Mouse (Mus musculus) c-Kit-positive CD71-negative TER-119-negative erythroid progenitor cells, embryonic 14.5 days (primary cell): ENCODE results near the gene Olfr1394.
A peak's percentile ranks its signal among the peaks of the same experiment; 100 is the strongest.
"Not testable (repeated sequence)": the region's sequence is repeated elsewhere in the genome, so short reads cannot be mapped to it uniquely, and the experiment has no call there.

Experiments
- DNase-seq: peaks from one replicate; pipeline ENCODE4 v3.0.0-alpha.2; 2013; ENCODE audit warnings: low read depth

Olfr1394 gene

DNA sequence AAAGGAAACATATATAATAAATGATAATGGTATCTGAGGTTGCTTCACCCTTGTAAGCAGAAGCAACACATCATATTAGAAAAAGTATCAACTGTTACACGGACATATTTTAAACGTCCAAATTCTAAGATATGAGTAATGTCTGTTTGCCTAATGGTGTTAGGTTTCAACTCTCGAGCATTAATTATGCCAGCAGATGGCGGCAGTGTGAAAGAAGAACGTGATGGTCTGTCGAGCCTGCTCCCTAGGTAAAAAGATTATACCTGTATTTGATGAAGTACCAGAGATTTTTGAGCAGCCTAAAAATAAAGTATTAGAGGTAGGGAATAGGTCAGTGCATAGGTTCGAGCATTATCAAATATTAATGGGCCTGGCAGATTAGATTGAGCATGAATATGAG is 35.6 kb downstream of the Olfr1394 start:
- no peak for DNase-seq

DNA sequence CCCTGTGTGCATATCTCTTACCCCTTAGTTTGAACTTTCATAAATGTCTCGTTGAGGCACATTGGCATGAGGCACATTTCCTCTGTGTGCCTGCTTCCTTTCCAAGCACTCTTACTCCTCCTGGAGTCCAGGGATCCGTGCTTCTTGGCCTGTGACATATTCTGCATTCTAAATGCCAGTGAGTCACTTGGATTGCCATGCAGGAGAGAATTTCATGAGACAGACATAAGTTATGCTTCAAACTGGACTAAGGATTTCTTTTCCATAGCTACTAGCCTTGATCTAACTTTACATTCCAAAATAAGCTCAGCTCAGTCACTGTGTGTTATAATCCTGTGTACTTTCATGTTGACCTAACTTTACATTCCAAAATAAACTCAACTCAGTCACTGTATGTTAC is 36.9 kb downstream of the Olfr1394 start:
- DNase-seq = no peak

DNA sequence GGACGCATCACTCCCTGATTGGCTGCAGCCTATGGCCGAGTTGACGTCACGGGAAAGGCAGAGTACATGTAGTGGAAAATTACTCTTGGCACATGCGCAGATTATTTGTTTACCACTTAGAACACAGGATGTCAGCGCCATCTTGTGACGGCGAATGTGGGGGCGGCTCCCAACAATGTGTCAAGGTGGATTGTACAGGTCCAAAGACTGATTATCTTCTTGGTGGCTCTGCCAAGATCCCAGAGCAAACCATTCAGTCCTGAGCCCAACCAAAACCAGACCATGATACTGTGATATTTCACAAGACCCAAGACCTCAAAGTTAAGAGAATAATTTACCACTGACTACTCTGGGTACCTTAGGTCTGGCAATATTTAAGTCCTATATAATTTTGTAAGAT is 40.6 kb downstream of the Olfr1394 start:
- not testable (repeated sequence) for DNase-seq

DNA sequence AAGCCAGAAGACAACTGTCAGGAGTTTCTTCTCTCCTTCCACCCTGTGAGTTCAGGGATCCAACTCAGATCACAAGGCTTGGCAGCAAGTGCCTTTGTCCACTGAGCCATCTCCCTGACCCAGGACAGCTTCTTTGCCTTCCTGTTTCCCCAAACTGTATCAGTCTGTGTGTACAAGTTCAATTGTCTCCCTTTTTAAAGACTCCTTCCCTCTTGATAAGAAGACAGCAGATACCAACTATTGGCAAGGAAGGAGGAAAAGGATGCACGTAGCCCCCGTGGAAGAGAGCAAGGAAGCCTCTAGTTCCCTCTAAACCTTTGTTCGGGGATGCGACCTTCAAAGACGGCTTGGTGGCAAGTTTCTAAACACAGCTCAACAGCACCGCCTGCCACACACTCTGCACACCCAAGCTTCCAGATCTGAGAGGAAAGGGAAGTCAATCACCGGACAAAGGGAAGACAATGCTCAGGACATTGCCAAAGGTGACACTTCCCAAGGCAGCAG is 41.7 kb downstream of the Olfr1394 start:
- no peak for DNase-seq

DNA sequence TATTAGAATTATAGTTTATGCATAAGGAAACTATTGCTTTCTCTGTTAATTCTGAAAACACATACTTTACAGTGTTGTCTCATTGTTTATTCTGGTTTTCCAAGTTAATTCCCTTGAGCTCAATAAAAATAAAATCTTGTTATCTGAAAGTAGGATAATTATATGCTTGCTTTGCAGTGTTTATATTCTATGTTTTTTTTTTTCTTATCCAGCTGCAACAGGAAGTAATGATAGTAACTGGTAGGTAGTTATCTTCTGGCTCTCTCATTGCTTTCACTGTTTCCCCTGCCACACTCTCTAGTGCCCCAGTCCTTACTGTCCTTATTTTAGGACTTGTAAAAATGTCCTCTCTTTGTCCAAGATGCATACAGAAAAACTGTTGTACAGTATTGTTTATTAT is 46.5 kb downstream of the Olfr1394 start:
- DNase-seq = no peak

DNA sequence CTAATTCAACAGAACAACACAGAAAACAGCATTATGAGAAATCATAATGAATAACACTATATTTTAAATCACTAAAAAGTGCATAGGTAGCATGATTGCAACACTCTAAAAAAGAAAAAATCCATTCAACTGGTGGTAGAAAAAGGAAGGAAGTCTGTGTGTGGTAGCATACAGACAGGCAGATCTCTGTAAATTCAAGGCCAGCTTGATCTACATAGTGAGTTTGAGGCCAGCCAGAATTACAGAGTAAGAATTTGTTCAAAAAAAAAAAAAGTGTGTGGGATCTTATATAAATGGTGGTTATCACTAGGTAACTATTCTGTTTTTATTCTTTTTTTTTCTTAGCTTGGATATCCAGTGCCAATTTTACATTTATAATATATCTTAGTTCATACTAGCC is 47.0 kb downstream of the Olfr1394 start:
- DNase-seq = no peak

DNA sequence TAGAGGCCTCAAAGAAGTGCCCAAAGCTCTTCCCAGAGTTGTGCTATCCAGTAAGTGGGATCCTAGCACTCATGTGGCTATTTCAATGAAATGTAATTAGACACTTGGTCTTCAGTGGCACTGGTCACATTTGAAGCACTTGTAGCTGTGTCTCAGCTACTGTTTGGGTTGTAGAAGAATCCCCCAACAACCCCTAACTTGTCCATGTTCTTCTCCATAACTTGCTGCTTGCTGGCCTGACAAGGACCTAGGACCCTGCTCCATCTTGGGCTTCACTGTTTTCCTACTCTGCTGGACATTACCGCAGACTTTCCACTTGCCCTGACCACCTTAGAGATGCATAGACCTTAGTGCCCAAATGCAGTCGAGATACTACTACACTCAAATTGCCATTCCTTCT is 47.9 kb downstream of the Olfr1394 start:
- no peak for DNase-seq

DNA sequence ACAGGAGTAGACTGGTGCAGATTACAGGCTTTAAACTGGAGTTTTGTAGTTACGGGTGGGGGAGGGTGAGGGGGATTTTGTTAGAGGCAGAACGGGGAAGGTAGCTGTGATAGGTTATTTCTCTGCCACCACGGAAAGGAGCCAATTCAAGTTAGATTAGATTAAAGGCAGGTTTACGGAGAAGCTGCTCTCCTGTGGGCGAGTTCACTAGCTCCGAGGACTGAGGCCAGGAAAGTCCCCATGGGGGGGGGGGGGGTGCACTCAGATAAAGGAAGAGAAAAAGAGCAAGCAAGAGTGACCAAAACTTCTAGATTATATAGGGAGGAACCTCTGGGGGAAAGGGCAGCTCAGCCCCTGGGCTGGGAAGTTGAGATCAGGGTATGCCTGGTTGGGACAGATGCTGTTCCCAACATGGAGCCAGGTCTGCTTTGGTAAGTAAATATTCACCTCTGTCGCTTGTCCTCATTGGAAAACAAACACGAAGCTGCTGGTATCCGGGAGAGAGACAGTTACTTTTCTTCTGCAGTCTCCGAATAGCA is 48.4 kb downstream of the Olfr1394 start:
- no peak for DNase-seq

DNA sequence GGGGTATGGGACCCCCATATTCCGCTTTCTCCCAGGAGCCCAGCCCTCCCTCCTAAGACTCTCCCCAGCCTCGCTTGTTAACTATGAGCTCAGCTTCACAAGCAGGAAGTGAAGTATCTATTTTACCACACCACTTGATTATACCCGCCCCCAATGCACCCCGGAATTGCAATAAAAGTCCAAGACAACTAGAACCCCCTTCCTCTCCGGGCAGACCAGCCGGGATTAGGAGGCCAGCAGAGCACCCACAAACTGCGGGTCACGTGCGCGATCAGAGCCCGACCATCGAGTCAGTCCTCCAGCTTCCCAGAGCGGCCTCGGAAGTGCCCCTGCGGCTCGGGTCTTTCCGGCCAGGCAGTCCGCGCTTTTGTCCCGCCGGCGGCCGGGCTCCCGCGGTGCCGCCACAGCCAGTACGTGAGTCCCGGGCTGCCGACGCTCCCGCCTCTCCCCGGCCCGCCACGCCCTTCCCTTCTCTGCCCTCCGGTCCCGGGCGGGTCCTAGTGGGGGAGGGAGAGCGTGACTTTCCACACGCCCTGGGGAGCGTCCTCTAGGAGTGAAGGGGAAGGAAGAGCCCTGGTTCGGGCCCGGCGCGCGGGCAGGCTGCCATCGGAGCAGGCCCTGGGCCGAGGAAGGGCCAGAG is 49.1 kb downstream of the Olfr1394 start, which contains the start of gene Zfp62:
Gene Zfp62 (plus strand): TSS at position 164 of the 640 bp plus-strand sequence.
- peak; percentile 89 for DNase-seq

DNA sequence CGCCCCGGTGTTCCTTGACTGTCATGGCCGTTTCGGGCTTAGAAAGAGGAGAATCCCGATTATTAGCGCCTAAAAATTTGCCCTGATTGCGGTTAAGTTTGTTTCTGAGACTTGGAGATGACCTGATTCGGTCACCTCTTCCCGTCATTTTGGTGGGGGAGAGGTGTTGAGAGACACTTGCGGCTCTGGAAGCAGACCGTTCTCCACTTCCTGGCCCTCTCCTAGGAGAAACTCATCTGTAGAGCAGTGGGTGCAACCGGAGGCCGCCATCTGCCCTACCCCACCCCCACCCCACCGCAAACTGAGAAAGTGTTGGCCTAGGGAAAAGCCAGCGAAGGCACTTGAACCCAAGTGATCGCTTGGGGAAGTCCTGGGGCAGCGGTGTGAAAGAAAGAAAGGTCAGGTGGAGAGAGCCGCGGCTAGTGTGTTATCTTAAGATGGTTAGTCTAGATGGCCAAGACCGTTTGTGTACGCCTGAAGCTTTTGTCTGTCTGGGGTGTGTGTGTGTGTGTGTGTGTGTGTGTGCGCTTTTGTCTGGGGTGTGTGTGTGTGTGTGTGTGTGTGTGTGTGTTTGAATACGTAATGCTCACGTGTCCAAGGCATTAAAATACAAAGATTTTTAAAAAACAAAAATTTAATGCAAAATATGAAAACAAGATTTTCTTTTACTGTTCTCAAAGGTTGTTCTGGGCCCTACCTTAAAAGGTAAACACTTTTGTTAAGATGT is 49.8 kb downstream of the Olfr1394 start:
- DNase-seq = no peak

DNA sequence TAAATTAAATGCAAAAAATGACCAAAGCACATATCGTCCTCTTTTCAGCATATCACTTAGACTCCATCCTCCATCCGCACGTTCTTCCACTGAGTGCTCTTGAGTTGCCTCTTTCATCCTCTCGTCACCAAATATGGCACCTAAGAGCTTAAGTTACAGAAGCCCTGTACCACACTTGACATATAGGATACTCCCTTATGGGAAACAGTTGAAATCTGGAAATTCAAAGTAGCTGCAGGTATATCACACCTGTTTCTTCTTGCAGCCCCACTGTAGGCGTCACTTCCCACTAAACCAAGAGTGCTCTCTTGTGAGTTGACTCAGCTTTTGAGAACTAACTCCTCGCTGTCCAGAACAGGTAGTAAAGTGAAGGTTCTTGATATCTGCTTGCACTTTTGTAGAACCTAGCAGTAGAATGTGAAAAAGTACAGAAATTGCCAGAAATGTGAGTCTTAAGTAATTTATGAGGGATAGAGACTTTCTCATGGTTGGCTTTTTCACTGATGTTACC is 51.0 kb downstream of the Olfr1394 start:
- DNase-seq = no peak

DNA sequence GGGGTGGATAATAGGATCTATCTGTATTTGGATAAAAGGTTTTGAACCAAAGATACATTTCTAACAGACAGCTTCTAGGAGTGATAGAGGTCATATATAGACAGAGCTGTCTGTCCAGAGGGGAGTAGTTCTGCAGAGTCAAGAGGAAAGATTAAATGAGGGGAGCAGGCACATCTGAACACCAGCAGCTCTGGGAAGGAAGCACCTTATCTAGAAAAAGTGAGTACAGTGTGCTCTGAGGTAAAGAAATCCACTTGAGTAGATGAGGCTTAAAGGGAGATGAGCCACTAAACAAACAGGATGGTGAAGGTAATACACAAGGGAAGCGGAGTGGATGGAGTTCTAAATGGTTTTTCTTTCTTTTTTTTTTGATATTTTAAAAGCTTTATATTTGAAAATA is 53.3 kb downstream of the Olfr1394 start:
- no peak for DNase-seq
